ENCODE assay signal across 8 mouse cellular contexts in genomic region chr7:84086039-84086829, GRCm38 (mm10). TPM values are rescaled to one million over a fixed set of nuclear protein-coding genes. Genes with fewer than 3 reads are reported as not detected.
DNase-seq lines count a peak whose midpoint lies in the region; TF ChIP-seq lines count a peak whose summit lies in the region.

Gene Cemip (minus strand): TSS chr7:84086502.

- peak within 1 kb of the TSS; percentile 58 for H3K4me3 ChIP-seq in left cerebral cortex, adult 2 months

- TF ChIP-seq CTCF in left cerebral cortex, adult 2 months (IDR thresholded peaks at IDR 0.05), result peak; percentile 87

- intact Hi-C loops in gastrocnemius, postnatal 14 days (cut with DNase I; ENCODE audit: low total_unique reads), result loop anchor here (2.0 to 5.0 kb wide), 3 partner anchors 174 to 266 kb away; no protein-coding TSS in a partner anchor
- intact Hi-C loops in left cerebral cortex, adult 2 months (cut with DNase I), result loop anchor here (1.0 to 2.0 kb wide), 4 partner anchors 67 to 273 kb away; no protein-coding TSS in a partner anchor

- H3K27ac ChIP-seq in left cerebral cortex, adult 2 months, result peak within 1 kb of the TSS; percentile 50

- DNase-seq in adipocyte (ENCODE audit: low spot score), result peak; percentile 22
- peak; percentile 91 for DNase-seq in embryo, embryonic 10 days (ENCODE audit: low spot score)
- DNase-seq in gastrocnemius, postnatal 14 days, result peak; percentile 81
- peak; percentile 68 for DNase-seq in induced T-regulatory cell, adult 2 months (ENCODE audit: low read depth)
- DNase-seq in left cerebral cortex, adult 2 months (ENCODE audit: extremely low spot score in 1 of 2, low spot score in 2 of 2), result peak; percentile 84 to 91
- peak; percentile 88 for DNase-seq in lung, postnatal 36 days
- DNase-seq in right cerebral cortex, adult 2 months (ENCODE audit: low spot score in 2 of 2), result peak; percentile 83 to 88
- peak; percentile 49 to 85 for DNase-seq in urinary bladder, adult 18-20 months (ENCODE audit: low spot score in 2 of 2)

RNA-seq across cellular contexts. Expression of gene Cemip, which starts in this region (rescaled TPM):
- under 1 TPM; 0.11 to 0.18 TPM for total RNA-seq in gastrocnemius, postnatal 14 days (2021)
- total RNA-seq in left cerebral cortex, adult 2 months (2021), result 10 to 100 TPM; 16.3 to 16.9 TPM

Comparison
In these comparisons a context has a peak if more than half of its experiments do, and no peak if none do; other contexts are left out.
1. Peak in every context shown above with its lines: DNase-seq, H3K4me3 ChIP-seq and H3K27ac ChIP-seq.
2. RNA of gene Cemip (total RNA-seq): 16.3 to 16.9 TPM in left cerebral cortex, adult 2 months; 0.11 to 0.18 TPM in gastrocnemius, postnatal 14 days; every median in the first group is over 10 times any median in the second.
3. Peak in DNase-seq in gastrocnemius, postnatal 14 days; RNA of the gene not detected or under 1 TPM.
4. DNase-seq: peak in every context shown above with its lines; median percentile 91 in embryo, embryonic 10 days; 88 in lung, postnatal 36 days; 88 in left cerebral cortex, adult 2 months; 86 in right cerebral cortex, adult 2 months; 81 in gastrocnemius, postnatal 14 days; 68 in induced T-regulatory cell, adult 2 months; 67 in urinary bladder, adult 18-20 months; 22 in adipocyte.